ENCODE assay signal across 8 mouse cellular contexts in genomic region chr19:56029428-56030281, GRCm38 (mm10).
DNase-seq lines count a peak whose midpoint lies in the region; ATAC-seq and TF ChIP-seq lines count a peak whose summit lies in the region.

No protein-coding gene starts in this region.

- 0 out of 2 replicates have a peak, but pooled peaks cover 2% of the 10 kb centered on the region for H3K9me3 ChIP-seq in intestine, embryonic 14.5 days (ENCODE audit: control insufficient read depth, low read length)
- H3K9me3 ChIP-seq in intestine, postnatal 0 days (ENCODE audit: control insufficient read depth), result no peaks in the 10 kb centered on the region
- 0 out of 2 replicates have a peak, but pooled peaks cover 4% of the 10 kb centered on the region for H3K9me3 ChIP-seq in heart, postnatal 0 days (replicated peaks; ENCODE audit: control insufficient read depth, low read length)
- peaks cover 13% of the 10 kb centered on the region; the same call in 1 of the 2 replicates for H3K9me3 ChIP-seq in midbrain, embryonic 10.5 days (replicated peaks)
- no peaks in the 10 kb centered on the region for H3K9me3 ChIP-seq in stomach, embryonic 16.5 days (replicated peaks; ENCODE audit: control insufficient read depth, low read length)

- no peak for TF ChIP-seq EP300 in heart, postnatal 0 days (IDR thresholded peaks at IDR 0.05; ENCODE audit: low read depth)

- 34% methylated on average over 21 of the region's 21 CpGs for WGBS in intestine, embryonic 14.5 days
- 44% methylated on average over 21 of the region's 21 CpGs for WGBS in intestine, postnatal 0 days
- WGBS in heart, postnatal 0 days, result 44% methylated on average over 21 of the region's 21 CpGs
- WGBS in midbrain, embryonic 10.5 days, result 30% methylated on average over 21 of the region's 21 CpGs
- WGBS in stomach, embryonic 16.5 days, result 20% methylated on average over 21 of the region's 21 CpGs

- no peaks in the 10 kb centered on the region for H3K36me3 ChIP-seq in intestine, embryonic 14.5 days (ENCODE audit: control insufficient read depth, insufficient read depth, low read length)
- no peaks in the 10 kb centered on the region for H3K36me3 ChIP-seq in intestine, postnatal 0 days (ENCODE audit: control insufficient read depth, insufficient read depth)
- no peaks in the 10 kb centered on the region for H3K36me3 ChIP-seq in heart, postnatal 0 days (replicated peaks; ENCODE audit: control insufficient read depth, insufficient read depth, low read length)
- H3K36me3 ChIP-seq in midbrain, embryonic 10.5 days, result no peaks in the 10 kb centered on the region
- no peaks in the 10 kb centered on the region for H3K36me3 ChIP-seq in stomach, embryonic 16.5 days (ENCODE audit: control insufficient read depth, insufficient read depth, low read length)

- no peak overlapping the region for H3K4me3 ChIP-seq in intestine, embryonic 14.5 days (ENCODE audit: low read depth, low read length)
- no peak overlapping the region for H3K4me3 ChIP-seq in intestine, postnatal 0 days (ENCODE audit: low read depth, low read length)
- H3K4me3 ChIP-seq in heart, postnatal 0 days (ENCODE audit: low read depth, low read length), result no peak overlapping the region
- no peak overlapping the region for H3K4me3 ChIP-seq in layer of hippocampus, adult 2 months
- 0 out of 2 replicates have a peak overlapping the region, but pooled peaks have one; percentile 16 for H3K4me3 ChIP-seq in midbrain, embryonic 10.5 days
- no peak overlapping the region for H3K4me3 ChIP-seq in stomach, embryonic 16.5 days (replicated peaks; ENCODE audit: low read length)

- peak; percentile 75 for ATAC-seq in intestine, embryonic 14.5 days (replicated peaks; ENCODE audit: low FRiP score, low TSS enrichment, low read depth)
- ATAC-seq in intestine, postnatal 0 days, result no peak
- no peak for ATAC-seq in heart, postnatal 0 days (ENCODE audit: insufficient read depth, low read depth)
- ATAC-seq in stomach, embryonic 16.5 days (ENCODE audit: insufficient read depth, low FRiP score), result peak; percentile 64; the same call in 1 of the 2 replicates
- no peak for ATAC-seq in megakaryocyte progenitor cell, adult 5-6 weeks (replicated peaks; ENCODE audit: poor library complexity)

- DNase-seq in intestine, embryonic 14.5 days (ENCODE audit: low spot score), result peak; percentile 71
- DNase-seq in embryo, embryonic 10 days (ENCODE audit: low spot score), result peak; percentile 79
- no peak for DNase-seq in heart, postnatal 0 days (ENCODE audit: low spot score)
- DNase-seq in layer of hippocampus, adult 2 months (ENCODE audit: low spot score in 2 of 2), result peak; percentile 51 to 85
- peak; percentile 57 for DNase-seq in midbrain, embryonic 10.5 days (ENCODE audit: low spot score)

- no peak for TF ChIP-seq CTCF in intestine, postnatal 0 days (IDR thresholded peaks at IDR 0.05; ENCODE audit: low read depth)
- TF ChIP-seq CTCF in heart, postnatal 0 days (IDR thresholded peaks at IDR 0.05; ENCODE audit: low read depth), result no peak
- TF ChIP-seq CTCF in layer of hippocampus, adult 2 months (conservative IDR thresholded peaks at IDR 0.05), result no peak

- H3K4me1 ChIP-seq in intestine, embryonic 14.5 days (replicated peaks; ENCODE audit: control insufficient read depth, insufficient read depth, low read length), result peaks cover 8% of the 10 kb centered on the region
- no peaks in the 10 kb centered on the region for H3K4me1 ChIP-seq in intestine, postnatal 0 days (replicated peaks; ENCODE audit: control insufficient read depth, insufficient read depth, low read length)
- no peaks in the 10 kb centered on the region for H3K4me1 ChIP-seq in heart, postnatal 0 days (ENCODE audit: control insufficient read depth, insufficient read depth)
- H3K4me1 ChIP-seq in midbrain, embryonic 10.5 days, result peaks cover 20% of the 10 kb centered on the region
- H3K4me1 ChIP-seq in stomach, embryonic 16.5 days (ENCODE audit: control insufficient read depth, insufficient read depth, low read length), result peaks cover 7% of the 10 kb centered on the region; the same call in 1 of the 2 replicates

- H3K9ac ChIP-seq in intestine, embryonic 14.5 days (ENCODE audit: low read length), result 0 out of 2 replicates have a peak overlapping the region, but pooled peaks have one; percentile 8
- H3K9ac ChIP-seq in intestine, postnatal 0 days (ENCODE audit: low read depth, low read length), result no peak overlapping the region
- 0 out of 2 replicates have a peak overlapping the region, but pooled peaks have one; percentile 11 for H3K9ac ChIP-seq in heart, postnatal 0 days (replicated peaks; ENCODE audit: low read depth, low read length)
- peak overlapping the region; percentile 41 for H3K9ac ChIP-seq in stomach, embryonic 16.5 days (ENCODE audit: low read length)

- H3K4me2 ChIP-seq in intestine, embryonic 14.5 days (ENCODE audit: low read length), result 0 out of 2 replicates have a peak overlapping the region, but pooled peaks have one; percentile 4
- no peak overlapping the region for H3K4me2 ChIP-seq in intestine, postnatal 0 days (replicated peaks; ENCODE audit: low read depth)
- H3K4me2 ChIP-seq in heart, postnatal 0 days (ENCODE audit: low read depth, low read length), result no peak overlapping the region
- no peak overlapping the region for H3K4me2 ChIP-seq in stomach, embryonic 16.5 days (ENCODE audit: low read depth, low read length)

- H3K27me3 ChIP-seq in intestine, embryonic 14.5 days (replicated peaks; ENCODE audit: control insufficient read depth, insufficient read depth, low read length), result no peaks in the 10 kb centered on the region
- H3K27me3 ChIP-seq in intestine, postnatal 0 days (replicated peaks; ENCODE audit: control insufficient read depth, insufficient read depth, low read length), result no peaks in the 10 kb centered on the region
- no peaks in the 10 kb centered on the region for H3K27me3 ChIP-seq in heart, postnatal 0 days (ENCODE audit: control insufficient read depth, insufficient read depth, low read length)
- H3K27me3 ChIP-seq in midbrain, embryonic 10.5 days (ENCODE audit: low read depth, poor library complexity, severe bottlenecking), result peaks cover 10% of the 10 kb centered on the region; the same call in 1 of the 2 replicates
- H3K27me3 ChIP-seq in stomach, embryonic 16.5 days (ENCODE audit: control insufficient read depth, insufficient read depth, low read length), result no peaks in the 10 kb centered on the region

- peak overlapping the region; percentile 69 for H3K27ac ChIP-seq in intestine, embryonic 14.5 days (ENCODE audit: low read depth)
- no peak overlapping the region for H3K27ac ChIP-seq in intestine, postnatal 0 days (ENCODE audit: low read depth, low read length)
- peak overlapping the region; percentile 28; the same call in 1 of the 2 replicates for H3K27ac ChIP-seq in heart, postnatal 0 days (ENCODE audit: low read depth)
- peak overlapping the region; percentile 68 for H3K27ac ChIP-seq in layer of hippocampus, adult 2 months
- peak overlapping the region; percentile 88 for H3K27ac ChIP-seq in midbrain, embryonic 10.5 days (replicated peaks)
- peak overlapping the region; percentile 29 for H3K27ac ChIP-seq in stomach, embryonic 16.5 days (ENCODE audit: low read length)

Comparison
In these comparisons a context has a peak if more than half of its experiments do, and no peak if none do; other contexts are left out.
1. ATAC-seq: peak in intestine, embryonic 14.5 days (single experiment) and stomach, embryonic 16.5 days (single experiment); none in intestine, postnatal 0 days (single experiment), heart, postnatal 0 days (single experiment) and megakaryocyte progenitor cell, adult 5-6 weeks (single experiment).